ENCODE assay signal across 10 mouse cellular contexts in genomic region chr15:96778321-96778926, GRCm38 (mm10).
DNase-seq lines count a peak whose midpoint lies in the region; ATAC-seq lines count a peak whose summit lies in the region.
"Had no signal": no experiment of that assay in that cellular context is flagged by ENCODE, and none has a peak within 500 bp of the region (broad histone marks: within the 10 kb centered on the region; RNA-seq: fewer than 3 reads in every experiment).

No protein-coding gene starts in this region.

- ATAC-seq in midbrain, embryonic 11.5 days (ENCODE audit: low FRiP score), result no peak

- no peak overlapping the region for H3K27ac ChIP-seq in midbrain, embryonic 11.5 days (ENCODE audit: low read depth, low read length)
- H3K27ac ChIP-seq in midbrain, embryonic 10.5 days (replicated peaks), result no peak overlapping the region
- peak overlapping the region; percentile 7 for H3K27ac ChIP-seq in heart, embryonic 10.5 days

- H3K4me3 ChIP-seq in midbrain, embryonic 11.5 days (ENCODE audit: low read depth, low read length), result no peak overlapping the region
- no peak overlapping the region for H3K4me3 ChIP-seq in midbrain, embryonic 10.5 days
- no peak overlapping the region for H3K4me3 ChIP-seq in heart, embryonic 10.5 days
- H3K4me3 ChIP-seq: erythroblast, embryonic 14.5 days had no signal

- no peaks in the 10 kb centered on the region for H3K9me3 ChIP-seq in midbrain, embryonic 11.5 days (ENCODE audit: control insufficient read depth, low read length)
- no peaks in the 10 kb centered on the region for H3K9me3 ChIP-seq in midbrain, embryonic 10.5 days (replicated peaks)
- H3K9me3 ChIP-seq in heart, embryonic 10.5 days, result no peaks in the 10 kb centered on the region

- 93% methylated on average over 15 of the region's 15 CpGs for WGBS in midbrain, embryonic 11.5 days
- WGBS in midbrain, embryonic 10.5 days, result 93% methylated on average over 15 of the region's 15 CpGs
- WGBS in heart, embryonic 10.5 days, result 85% methylated on average over 15 of the region's 15 CpGs

- H3K9ac ChIP-seq in midbrain, embryonic 11.5 days (ENCODE audit: low read length), result no peak overlapping the region

- no peaks in the 10 kb centered on the region for H3K27me3 ChIP-seq in midbrain, embryonic 11.5 days (ENCODE audit: control insufficient read depth, insufficient read depth, low read length)
- H3K27me3 ChIP-seq in midbrain, embryonic 10.5 days (ENCODE audit: low read depth, poor library complexity, severe bottlenecking), result no peaks in the 10 kb centered on the region
- H3K27me3 ChIP-seq in heart, embryonic 10.5 days (ENCODE audit: insufficient read depth, poor library complexity, severe bottlenecking), result no peaks in the 10 kb centered on the region

- peak; percentile 64 for DNase-seq in midbrain, embryonic 11.5 days (ENCODE audit: low spot score, missing footprints)
- DNase-seq in midbrain, embryonic 10.5 days (ENCODE audit: low spot score), result no peak
- no peak for DNase-seq in heart, embryonic 10.5 days (ENCODE audit: low spot score)
- DNase-seq in naive thymus-derived CD4-positive, alpha-beta T cell, adult 2 months (ENCODE audit: low read depth), result peak; percentile 92
- no peak for DNase-seq in retina, postnatal 1 day
- DNase-seq in adrenal gland, adult 18-20 months (ENCODE audit: low spot score in 2 of 2), result no peak
- no peak for DNase-seq in MN1 (ENCODE audit: low spot score)
- DNase-seq: cerebellum, adult 9-10 months; left cerebral cortex, postnatal 4 days had no signal

- H3K36me3 ChIP-seq in midbrain, embryonic 11.5 days (ENCODE audit: control insufficient read depth, insufficient read depth, low read length), result no peaks in the 10 kb centered on the region
- no peaks in the 10 kb centered on the region for H3K36me3 ChIP-seq in midbrain, embryonic 10.5 days
- H3K36me3 ChIP-seq in heart, embryonic 10.5 days, result no peaks in the 10 kb centered on the region

- H3K4me1 ChIP-seq in midbrain, embryonic 11.5 days (ENCODE audit: control insufficient read depth, insufficient read depth, low read length), result no peaks in the 10 kb centered on the region
- peaks cover 6% of the 10 kb centered on the region for H3K4me1 ChIP-seq in midbrain, embryonic 10.5 days
- H3K4me1 ChIP-seq in heart, embryonic 10.5 days, result peaks cover 35% of the 10 kb centered on the region

- no peak overlapping the region for H3K4me2 ChIP-seq in midbrain, embryonic 11.5 days

Comparison
In these comparisons a context has a peak if more than half of its experiments do, and no peak if none do; other contexts are left out.
1. DNase-seq: peak in midbrain, embryonic 11.5 days (single experiment) and naive thymus-derived CD4-positive, alpha-beta T cell, adult 2 months (single experiment); none in midbrain, embryonic 10.5 days (single experiment), heart, embryonic 10.5 days (single experiment), retina, postnatal 1 day (single experiment), adrenal gland, adult 18-20 months (0 of 2) and MN1 (single experiment).